Mouse (Mus musculus): ENCODE data around the gene Sytl3.

Gene Sytl3

GRCm38 (mm10) chr17:6780521-6781115 lies 121.7 kb downstream of the Sytl3 start:
- DNase-seq, result no peak

- no peak for DNase-seq
These were observed 122.4 kb downstream of the Sytl3 start for GRCm38 (mm10) chr17:6781273-6781672.

DNA sequence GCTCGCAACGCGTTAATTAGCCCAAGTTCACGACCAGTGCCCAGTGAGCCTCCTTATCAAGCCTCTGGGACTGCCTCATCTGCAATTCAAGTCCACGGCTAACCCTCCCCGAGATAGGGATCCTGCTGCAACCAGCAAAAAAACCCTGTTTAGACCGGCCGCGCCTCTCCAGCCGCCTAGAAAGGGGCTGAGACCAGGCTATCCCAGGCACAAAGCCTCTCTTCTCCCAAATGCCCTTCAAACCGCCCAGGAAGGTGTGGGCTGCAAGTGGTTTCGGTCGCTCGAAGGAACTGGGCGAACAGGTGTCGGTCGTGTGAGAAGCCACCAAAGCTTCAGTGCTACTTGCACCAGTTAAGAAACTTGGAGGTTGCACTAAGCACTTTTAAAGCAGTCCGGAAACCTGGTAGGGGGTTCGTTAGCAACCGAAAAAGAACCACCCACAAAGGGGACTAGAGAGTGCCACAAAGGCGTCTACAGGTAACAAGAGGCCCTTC lies 123.2 kb downstream of the Sytl3 start:
- peak in 1 of 2 experiments; percentile 42 for DNase-seq

GRCm38 (mm10) chr17:6782611-6783005 lies 123.7 kb downstream of the Sytl3 start, which contains the start of gene Ezr:
Ezr (minus strand) TSS chr17:6782784.
- peak; percentile 77 to 85 for DNase-seq

DNA sequence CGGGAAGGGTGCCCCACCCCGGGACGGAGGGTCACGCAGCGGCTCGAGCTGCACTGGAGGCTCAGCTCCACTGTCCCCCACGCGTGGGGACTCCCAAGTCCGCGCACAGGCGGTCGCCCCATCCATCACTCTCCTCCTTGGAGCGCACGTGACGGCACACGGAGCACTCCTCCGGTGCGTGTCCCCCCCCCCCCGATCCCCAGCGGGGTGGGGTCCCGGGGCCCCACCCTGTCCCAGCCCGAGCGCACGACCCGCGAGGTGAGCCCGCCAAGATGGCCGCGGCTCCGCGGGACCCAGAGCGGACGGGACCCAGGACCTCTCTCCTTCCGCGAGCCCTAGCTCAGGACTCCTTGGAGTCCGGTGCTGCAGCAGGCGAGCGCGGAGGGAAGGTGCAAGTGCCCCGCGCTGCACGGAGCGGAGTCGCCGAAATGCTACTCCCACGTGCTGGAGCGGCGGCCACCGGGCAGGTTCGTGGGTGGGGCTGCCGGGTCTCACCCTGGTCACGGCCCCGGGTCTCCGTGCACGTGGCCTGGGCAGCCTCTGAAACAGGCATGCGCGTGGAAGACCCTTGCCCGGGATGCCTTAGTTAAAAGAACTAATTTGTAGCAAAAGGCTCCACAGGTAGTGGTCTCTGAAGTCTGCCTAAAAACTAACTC lies 124.2 kb downstream of the Sytl3 start:
- peak; percentile 54 to 60 for DNase-seq

DNA sequence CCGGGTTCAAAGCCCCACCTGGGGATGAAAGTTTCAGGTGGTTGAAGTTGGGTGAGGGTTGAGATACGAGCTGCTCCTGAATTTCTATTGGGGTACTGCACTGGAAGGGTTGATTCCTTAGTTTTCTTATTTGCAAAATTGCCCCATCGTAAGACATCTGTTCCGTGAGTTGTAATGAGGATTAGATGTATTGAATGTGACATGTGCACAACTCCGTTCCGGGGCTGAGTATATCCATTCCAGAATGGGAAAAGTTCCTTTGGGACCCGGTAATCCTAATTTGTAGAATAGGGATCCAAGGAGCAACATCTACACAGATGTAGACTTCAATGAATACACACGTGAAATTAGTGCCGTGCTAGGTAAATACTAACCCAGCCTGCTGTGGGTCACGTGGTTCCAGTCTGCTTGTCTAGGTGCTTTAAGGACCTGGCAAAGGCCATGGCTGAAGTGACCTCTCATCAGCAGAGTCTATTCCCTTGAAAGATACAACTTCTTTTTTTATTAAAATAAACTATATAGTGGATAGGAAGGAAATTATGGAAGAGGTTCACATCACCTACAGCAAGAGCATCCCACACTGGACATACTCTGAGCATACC lies 125.0 kb downstream of the Sytl3 start:
- DNase-seq, result no peak

- no peak for DNase-seq
These were observed 128.3 kb downstream of the Sytl3 start for GRCm38 (mm10) chr17:6787241-6787640.

All from cerebellum, postnatal 14 days (tissue).